Mouse (Mus musculus): ENCODE results near the gene Snd1. TPM values are rescaled to one million over a fixed set of nuclear protein-coding genes. Genes with fewer than 3 reads are reported as not detected.
A peak's percentile ranks its signal among the peaks of the same experiment; 100 is the strongest.

The Snd1 gene
- total and polyA plus RNA-seq, 3 experiments, result 83.7 to 377 (median 210) TPM

GRCm38 (mm10) chr6:28479865-28480751 is 5.2 kb downstream of the Snd1 start:
- in situ Hi-C loops (cut with MboI; ENCODE audit: low pct_ligation_motif_present, low pct_unique_long_range_greater_than_20kb, low sequenced_read_pairs), result no loop called here
- Histone ChIP-seq H3K79me2 (replicated peaks; ENCODE audit: control insufficient read depth, extremely low read depth, insufficient read depth, poor library complexity, severe bottlenecking) (peaks cover 48% of the 10 kb centered on the region), H3K9ac (ENCODE audit: insufficient read depth, low read depth) (peak overlapping the region; percentile 84), H3K9me3 (replicated peaks; ENCODE audit: low read length) (no peaks in the 10 kb centered on the region), H3K27me3 (replicated peaks) (no peaks in the 10 kb centered on the region), H3K27ac (ENCODE audit: insufficient read depth, low read depth) (peak overlapping the region; percentile 47), H3K4me3 (replicated peaks in 1 of 3; ENCODE audit: low read depth in 2 of 3, low read length in 2 of 3, poor library complexity in 1 of 3) (peak overlapping the region; percentile 88 to 97 (median 97)), H3K36me3 (replicated peaks in 1 of 2; ENCODE audit: control insufficient read depth in 1 of 2, insufficient read depth in 1 of 2, low read length in 1 of 2) (peaks cover 6 to 29% of the 10 kb centered on the region in 2 experiments), H3K4me1 (ENCODE audit: control insufficient read depth in 1 of 2, insufficient read depth in 2 of 2) (peaks cover 2 to 33% of the 10 kb centered on the region in 2 experiments), H3K4me2 (ENCODE audit: insufficient read depth, low read depth, poor library complexity, severe bottlenecking) (no peak overlapping the region)
- DNase-seq (ENCODE audit: extremely low read depth), result peak; percentile 100
- dilution Hi-C loops (cut with MboI; ENCODE audit: extremely low pct_ligation_motif_present, extremely low pct_unique_long_range_greater_than_20kb, low sequenced_read_pairs), result no loop called here
- TF ChIP-seq JUND (conservative IDR thresholded peaks at IDR 0.05; ENCODE audit: low read depth, low read length) (no peak), ETS1 (conservative IDR thresholded peaks at IDR 0.05; ENCODE audit: low read depth, low read length) (peak; percentile 58), BHLHE40 (IDR thresholded peaks at IDR 0.05; ENCODE audit: low read depth, low read length) (0 out of 2 replicates have a peak, but pooled peaks have one; percentile 8), ZMIZ1 (IDR thresholded peaks at IDR 0.05; ENCODE audit: low read depth, low read length) (peak; percentile 63), TCF12 (IDR thresholded peaks at IDR 0.05; ENCODE audit: low read depth, low read length) (peak; percentile 83), USF1 (IDR thresholded peaks at IDR 0.05; ENCODE audit: low read depth, low read length) (peak; percentile 57), CHD2 (IDR thresholded peaks at IDR 0.05; ENCODE audit: low read length) (0 out of 2 replicates have a peak, but pooled peaks have one; percentile 42), USF2 (conservative IDR thresholded peaks at IDR 0.05; ENCODE audit: low read depth, low read length) (no peak), MAZ (IDR thresholded peaks at IDR 0.05; ENCODE audit: low read depth, low read length) (peak; percentile 89), MXI1 (IDR thresholded peaks at IDR 0.05; ENCODE audit: low read depth, low read length) (peak; percentile 100), MAFK (IDR thresholded peaks at IDR 0.05; ENCODE audit: insufficient replicate concordance, low read length) (peak; percentile 76), ELF1 (IDR thresholded peaks at IDR 0.05; ENCODE audit: low read depth, low read length) (peak; percentile 96), TBP (conservative IDR thresholded peaks at IDR 0.05; ENCODE audit: low read depth, low read length) (peak; percentile 78), RCOR1 (conservative IDR thresholded peaks at IDR 0.05; ENCODE audit: low read depth, low read length) (peak; percentile 46; the same call in 1 of the 2 replicates), UBTF (IDR thresholded peaks at IDR 0.05; ENCODE audit: low read depth, low read length) (no peak), ZNF384 (IDR thresholded peaks at IDR 0.05; ENCODE audit: low read depth, low read length) (no peak), CTCF (conservative IDR thresholded peaks at IDR 0.05 in 1 of 2, IDR thresholded peaks at IDR 0.05 in 1 of 2; ENCODE audit: low read depth in 2 of 2, low read length in 2 of 2) (no peak), MAX (IDR thresholded peaks at IDR 0.05; ENCODE audit: low read length) (peak; percentile 98), RAD21 (IDR thresholded peaks at IDR 0.05; ENCODE audit: low read depth, low read length) (no peak), SIN3A (IDR thresholded peaks at IDR 0.05; ENCODE audit: low read length) (peak; percentile 95), ZC3H11A (IDR thresholded peaks at IDR 0.05; ENCODE audit: low read depth, low read length) (no peak), KAT2A (IDR thresholded peaks at IDR 0.05; ENCODE audit: insufficient replicate concordance, low read length) (peak; percentile 78; the same call in 1 of the 2 replicates), ZKSCAN1 (IDR thresholded peaks at IDR 0.05; ENCODE audit: borderline replicate concordance, low read depth, low read length) (no peak), POLR2AphosphoS2 (IDR thresholded peaks at IDR 0.05; ENCODE audit: low read depth, low read length) (0 out of 2 replicates have a peak, but pooled peaks have one; percentile 17), POLR2A (IDR thresholded peaks at IDR 0.05; ENCODE audit: low read depth, low read length) (peak; percentile 85), NELFE (IDR thresholded peaks at IDR 0.05; ENCODE audit: low read depth, low read length) (peak; percentile 81), EP300 (IDR thresholded peaks at IDR 0.05; ENCODE audit: low read length) (no peak), JUN (IDR thresholded peaks at IDR 0.05; ENCODE audit: insufficient read depth, low read depth, low read length) (no peak; the same call in 1 of the 2 replicates), MEF2A (IDR thresholded peaks at IDR 0.05; ENCODE audit: borderline replicate concordance, low read depth, low read length) (peak; percentile 71; the same call in 1 of the 2 replicates), NRF1 (IDR thresholded peaks at IDR 0.05; ENCODE audit: low read depth, low read length) (peak; percentile 88), HCFC1 (IDR thresholded peaks at IDR 0.05; ENCODE audit: low read depth, low read length) (peak; percentile 92), SMC3 (IDR thresholded peaks at IDR 0.05; ENCODE audit: low read depth, low read length) (no peak), MYC (IDR thresholded peaks at IDR 0.05; ENCODE audit: low read depth, low read length) (peak; percentile 95), IRF4 (IDR thresholded peaks at IDR 0.05; ENCODE audit: low read depth, low read length) (peak; percentile 48; the same call in 1 of the 2 replicates), GABPA (IDR thresholded peaks at IDR 0.05; ENCODE audit: insufficient replicate concordance, low read depth, low read length) (no peak; the same call in 1 of the 2 replicates), E2F4 (IDR thresholded peaks at IDR 0.05; ENCODE audit: insufficient replicate concordance, low read depth, low read length) (peak; percentile 70; the same call in 1 of the 2 replicates), CHD1 (IDR thresholded peaks at IDR 0.05; ENCODE audit: low read depth, low read length) (no peak), PAX5 (IDR thresholded peaks at IDR 0.05; ENCODE audit: low read length) (no peak)
